Mouse (Mus musculus): ENCODE measurements around the gene Nmur1. TPM values are rescaled to one million over a fixed set of nuclear protein-coding genes. Genes with fewer than 3 reads are reported as not detected.
"Not testable (repeated sequence)": the region's sequence is repeated elsewhere in the genome, so short reads cannot be mapped to it uniquely, and the experiment has no call there.

The Nmur1 gene
- polyA plus RNA-seq (2012; rRNA removed): 11.7 and 23.8 TPM in 2 replicates

DNA sequence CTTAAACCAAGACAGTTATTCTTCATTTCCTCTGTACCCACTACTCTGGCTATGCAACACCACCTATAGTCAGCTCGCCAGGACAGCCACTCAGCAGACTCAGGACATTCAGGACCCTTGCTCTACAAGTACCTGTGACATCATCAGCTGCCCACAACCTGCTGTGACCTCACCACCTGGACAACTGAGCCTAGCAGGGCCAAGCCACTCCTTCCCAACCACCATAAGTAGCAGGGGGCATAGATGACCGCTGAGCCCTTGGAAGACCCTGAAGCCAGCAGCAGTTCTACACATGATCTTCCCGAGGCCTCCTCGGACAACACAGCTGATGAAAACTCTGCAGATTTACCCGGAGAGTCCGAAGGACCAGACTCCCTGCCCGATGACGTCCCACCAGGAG lies at the start of gene Nmur1, which contains the start of gene Tex44:
Gene Nmur1, minus strand, starts transcription at position 101 of the 400 bp plus-strand sequence.
Gene Tex44, plus strand, starts transcription at position 202 of the 400 bp plus-strand sequence.
- Histone ChIP-seq H3K27ac (ENCODE audit: control insufficient read depth, insufficient read depth, low read depth, low read length) (no peak within 1 kb of the TSS), H3K36me3 (ENCODE audit: control insufficient read depth, insufficient read depth, low read length) (no peaks in the 10 kb centered on the region), H3K4me3 (ENCODE audit: control insufficient read depth, low read depth, low read length) (peak within 1 kb of the TSS; percentile 79), H3K4me1 (ENCODE audit: control insufficient read depth, insufficient read depth, low read length) (peaks cover 11% of the 10 kb centered on the region), H3K27me3 (ENCODE audit: control insufficient read depth, insufficient read depth, low read length) (no peaks in the 10 kb centered on the region)
- TF ChIP-seq CTCF (IDR thresholded peaks at IDR 0.05; ENCODE audit: control insufficient read depth, insufficient read depth, insufficient replicate concordance, low read depth, low read length): no peak
- TF ChIP-seq POLR2A (IDR thresholded peaks at IDR 0.05; ENCODE audit: control insufficient read depth, low read depth, low read length): peak; percentile 65; the same call in 1 of the 2 replicates

DNA sequence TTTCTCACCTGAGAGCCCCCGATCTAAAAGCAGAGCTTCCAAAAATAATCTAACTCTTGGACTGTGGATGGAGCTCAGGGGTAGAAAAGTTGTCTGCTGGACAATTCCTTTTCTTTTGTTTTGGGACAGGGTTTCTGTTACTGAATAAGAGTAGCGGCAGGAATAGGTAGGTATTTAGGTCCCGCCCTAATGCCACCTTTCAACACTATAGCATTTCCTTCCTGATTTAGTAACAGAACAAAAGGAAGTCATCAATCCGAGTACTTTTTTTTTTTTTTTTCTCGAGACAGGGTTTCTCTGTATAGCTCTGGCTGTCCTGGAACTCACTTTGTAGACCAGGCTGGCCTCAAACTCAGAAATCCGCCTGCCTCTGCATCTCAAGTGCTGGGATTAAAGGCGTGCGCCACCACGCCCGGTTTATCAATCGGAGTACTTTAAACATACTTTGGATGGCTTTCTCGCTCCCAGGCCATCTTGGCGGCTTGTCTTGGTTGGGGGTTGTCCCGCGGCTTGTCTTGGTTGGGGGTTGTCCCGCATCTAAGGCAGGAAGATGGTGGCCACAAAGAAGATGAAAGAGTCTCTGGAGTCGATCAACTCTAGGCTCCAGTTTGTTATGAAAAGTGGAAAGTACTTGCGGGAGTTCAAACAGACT lies 47.2 kb upstream of the Nmur1 start:
- H3K27me3 ChIP-seq (ENCODE audit: control insufficient read depth, insufficient read depth, low read length): no peaks in the 10 kb centered on the region
- H3K36me3 ChIP-seq (ENCODE audit: control insufficient read depth, insufficient read depth, low read length): no peaks in the 10 kb centered on the region
- H3K4me3 ChIP-seq (ENCODE audit: control insufficient read depth, low read depth, low read length): peak overlapping the region; percentile 77
- H3K27ac ChIP-seq (ENCODE audit: control insufficient read depth, insufficient read depth, low read depth, low read length): peak overlapping the region; percentile 93
- peaks cover 25% of the 10 kb centered on the region for H3K4me1 ChIP-seq (ENCODE audit: control insufficient read depth, insufficient read depth, low read length)
- no peak for TF ChIP-seq POLR2A (IDR thresholded peaks at IDR 0.05; ENCODE audit: control insufficient read depth, low read depth, low read length)
- TF ChIP-seq CTCF (IDR thresholded peaks at IDR 0.05; ENCODE audit: control insufficient read depth, insufficient read depth, insufficient replicate concordance, low read depth, low read length): no peak

DNA sequence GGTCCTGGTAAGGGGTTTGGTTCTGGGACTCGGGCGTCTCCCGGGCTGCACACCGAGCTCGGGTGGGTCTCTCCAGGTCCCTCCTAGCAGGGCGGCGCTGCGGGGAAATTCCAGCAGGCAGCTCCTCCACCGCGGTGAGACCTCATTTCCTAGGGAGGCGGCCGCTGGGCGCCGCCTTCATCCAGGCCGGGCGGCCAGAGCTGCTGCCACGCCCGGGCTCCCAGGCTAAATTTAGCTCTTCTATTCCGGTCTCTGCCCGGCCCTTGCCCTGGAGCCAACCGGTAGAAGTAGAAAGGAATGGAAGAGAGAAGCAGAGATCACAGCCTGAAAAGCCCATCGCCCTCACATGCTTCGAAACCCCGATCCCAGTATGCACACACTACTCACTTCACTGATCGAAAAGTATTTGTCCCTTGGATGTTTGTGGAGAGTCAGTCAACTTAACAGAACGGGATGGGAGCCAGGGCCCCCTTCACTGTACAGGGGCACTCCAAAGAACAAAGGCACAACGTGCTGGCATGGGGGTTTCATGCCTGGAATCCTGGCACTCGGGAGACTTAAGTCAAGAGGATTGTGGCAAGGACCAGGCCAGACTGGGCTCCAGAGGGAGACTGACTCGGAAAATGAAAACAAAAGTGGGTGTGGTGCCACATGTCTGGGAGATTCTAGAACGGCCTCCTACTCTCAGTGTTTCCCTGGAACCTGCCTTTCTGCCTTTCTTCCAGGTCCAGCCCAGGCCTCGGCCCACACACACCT lies 46.3 kb upstream of the Nmur1 start:
- Histone ChIP-seq H3K27ac (ENCODE audit: control insufficient read depth, insufficient read depth, low read depth, low read length) (peak overlapping the region; percentile 93), H3K4me1 (ENCODE audit: control insufficient read depth, insufficient read depth, low read length) (peaks cover 25% of the 10 kb centered on the region), H3K27me3 (ENCODE audit: control insufficient read depth, insufficient read depth, low read length) (no peaks in the 10 kb centered on the region), H3K36me3 (ENCODE audit: control insufficient read depth, insufficient read depth, low read length) (no peaks in the 10 kb centered on the region), H3K4me3 (ENCODE audit: control insufficient read depth, low read depth, low read length) (peak overlapping the region; percentile 77)
- peak; percentile 23; the same call in 1 of the 2 replicates for TF ChIP-seq POLR2A (IDR thresholded peaks at IDR 0.05; ENCODE audit: control insufficient read depth, low read depth, low read length)
- no peak for TF ChIP-seq CTCF (IDR thresholded peaks at IDR 0.05; ENCODE audit: control insufficient read depth, insufficient read depth, insufficient replicate concordance, low read depth, low read length)

DNA sequence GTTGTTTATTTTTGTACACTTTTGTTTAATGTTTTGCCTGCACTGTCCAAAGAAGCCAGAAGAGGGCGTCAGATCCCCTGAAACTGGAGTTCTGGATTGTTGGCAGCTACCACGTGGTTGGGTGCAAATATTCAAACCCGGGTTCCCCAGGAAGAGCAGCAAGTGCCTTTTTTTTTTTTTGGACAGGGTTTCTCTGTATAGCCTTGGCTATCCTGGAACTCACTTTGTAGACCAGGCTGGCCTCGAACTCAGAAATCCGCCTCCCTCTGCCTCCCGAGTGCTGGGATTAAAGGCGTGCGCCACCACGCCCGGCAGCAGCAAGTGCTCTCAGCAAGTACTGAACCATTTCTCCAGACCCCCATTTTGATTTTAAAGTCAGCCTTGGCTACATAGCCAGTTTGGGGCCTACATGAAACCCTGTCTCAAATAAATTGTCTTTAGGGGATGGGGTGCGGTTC lies 45.5 kb upstream of the Nmur1 start:
- not testable (repeated sequence) for H3K36me3 ChIP-seq (ENCODE audit: control insufficient read depth, insufficient read depth, low read length); H3K27me3 ChIP-seq (ENCODE audit: control insufficient read depth, insufficient read depth, low read length)
- 0 out of 2 replicates have a peak, but pooled peaks have one; percentile 20 for TF ChIP-seq CTCF (IDR thresholded peaks at IDR 0.05; ENCODE audit: control insufficient read depth, insufficient read depth, insufficient replicate concordance, low read depth, low read length)
- Histone ChIP-seq H3K27ac (ENCODE audit: control insufficient read depth, insufficient read depth, low read depth, low read length) (peak overlapping the region; percentile 93), H3K4me3 (ENCODE audit: control insufficient read depth, low read depth, low read length) (peak overlapping the region; percentile 77), H3K4me1 (ENCODE audit: control insufficient read depth, insufficient read depth, low read length) (peaks cover 25% of the 10 kb centered on the region)

DNA sequence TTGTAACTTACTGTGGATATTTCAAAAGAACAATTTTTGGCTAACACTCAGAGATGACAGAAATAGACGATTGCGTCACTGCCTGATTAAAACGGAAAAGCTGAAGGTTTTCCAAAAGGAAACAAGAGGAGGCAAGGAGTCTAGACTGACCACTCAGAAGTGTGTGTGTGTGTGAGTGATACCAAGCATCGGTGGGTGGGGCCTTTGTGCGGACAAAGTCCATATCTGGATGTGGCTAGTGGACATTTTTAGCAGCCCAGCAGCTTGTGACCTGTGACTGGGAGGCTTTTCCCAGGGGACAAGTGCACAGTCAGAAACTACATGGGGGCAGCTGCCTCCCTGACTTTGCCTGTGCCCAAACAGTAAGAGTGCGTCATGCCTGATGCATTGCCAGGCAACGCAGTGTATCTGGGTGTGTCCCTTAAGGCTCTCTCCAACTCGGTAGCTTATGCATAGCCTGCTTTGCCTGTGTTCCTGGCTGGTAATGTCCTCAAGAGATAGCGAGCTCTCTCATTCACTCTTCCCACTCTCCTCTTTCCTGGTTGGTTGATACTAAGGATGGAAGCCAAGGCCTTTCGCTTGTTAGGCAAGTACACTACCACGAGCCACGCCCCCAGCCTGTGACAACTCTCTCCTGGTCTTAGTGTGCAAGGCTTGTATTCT lies 44.6 kb upstream of the Nmur1 start:
- peak overlapping the region; percentile 55 for H3K27ac ChIP-seq (ENCODE audit: control insufficient read depth, insufficient read depth, low read depth, low read length)
- H3K4me3 ChIP-seq (ENCODE audit: control insufficient read depth, low read depth, low read length): peak overlapping the region; percentile 58
- no peaks in the 10 kb centered on the region for H3K27me3 ChIP-seq (ENCODE audit: control insufficient read depth, insufficient read depth, low read length)
- peaks cover 25% of the 10 kb centered on the region for H3K4me1 ChIP-seq (ENCODE audit: control insufficient read depth, insufficient read depth, low read length)
- TF ChIP-seq POLR2A (IDR thresholded peaks at IDR 0.05; ENCODE audit: control insufficient read depth, low read depth, low read length) (no peak), CTCF (IDR thresholded peaks at IDR 0.05; ENCODE audit: control insufficient read depth, insufficient read depth, insufficient replicate concordance, low read depth, low read length) (no peak)
- no peaks in the 10 kb centered on the region for H3K36me3 ChIP-seq (ENCODE audit: control insufficient read depth, insufficient read depth, low read length)

DNA sequence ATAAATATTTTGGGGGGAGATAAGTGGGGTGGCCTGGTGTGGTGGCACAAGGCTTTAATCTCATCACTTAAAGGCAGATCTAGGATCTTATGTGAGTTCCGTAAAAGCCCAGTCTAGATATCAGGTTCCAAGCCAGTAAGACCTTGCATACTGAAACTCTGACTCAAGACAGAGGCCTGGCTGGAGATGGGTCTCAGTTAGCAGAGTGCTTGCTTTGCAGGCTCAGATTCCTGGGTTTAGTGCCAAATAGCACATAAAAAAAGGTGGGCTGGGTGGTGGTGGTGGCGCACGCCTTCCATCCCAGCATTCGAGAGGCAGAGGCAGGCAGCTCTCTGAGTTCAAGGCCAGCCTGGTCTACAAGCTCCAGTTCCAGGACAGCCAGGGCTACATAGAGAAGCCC lies 43.8 kb upstream of the Nmur1 start:
- peaks cover 25% of the 10 kb centered on the region for H3K4me1 ChIP-seq (ENCODE audit: control insufficient read depth, insufficient read depth, low read length)
- no peaks in the 10 kb centered on the region for H3K36me3 ChIP-seq (ENCODE audit: control insufficient read depth, insufficient read depth, low read length)
- no peaks in the 10 kb centered on the region for H3K27me3 ChIP-seq (ENCODE audit: control insufficient read depth, insufficient read depth, low read length)
- no peak overlapping the region for H3K4me3 ChIP-seq (ENCODE audit: control insufficient read depth, low read depth, low read length)
- no peak for TF ChIP-seq POLR2A (IDR thresholded peaks at IDR 0.05; ENCODE audit: control insufficient read depth, low read depth, low read length)
- no peak for TF ChIP-seq CTCF (IDR thresholded peaks at IDR 0.05; ENCODE audit: control insufficient read depth, insufficient read depth, insufficient replicate concordance, low read depth, low read length)
- peak overlapping the region; percentile 58 for H3K27ac ChIP-seq (ENCODE audit: control insufficient read depth, insufficient read depth, low read depth, low read length)

DNA sequence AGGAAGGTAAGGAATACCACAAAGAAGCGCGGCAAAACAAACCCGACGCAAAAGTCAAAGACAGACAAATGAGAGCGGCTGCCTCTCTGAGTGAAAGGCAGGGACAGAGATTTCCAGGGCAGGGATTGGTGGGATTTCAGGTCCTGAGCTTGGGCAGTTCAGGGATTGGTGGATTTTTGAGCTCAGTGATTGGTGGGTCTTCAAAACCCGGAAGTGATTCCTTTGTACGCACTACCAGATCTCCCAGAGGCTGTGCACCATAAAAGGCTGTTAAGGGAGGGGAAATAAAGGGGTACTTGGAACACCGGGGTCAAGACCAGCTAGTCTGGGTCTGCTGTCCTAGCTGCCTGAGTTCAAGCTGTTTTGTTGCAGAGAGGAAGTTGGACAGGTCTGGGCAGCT lies 41.4 kb upstream of the Nmur1 start:
- H3K4me3 ChIP-seq (ENCODE audit: control insufficient read depth, low read depth, low read length): peak overlapping the region; percentile 88
- no peaks in the 10 kb centered on the region for H3K36me3 ChIP-seq (ENCODE audit: control insufficient read depth, insufficient read depth, low read length)
- peaks cover 14% of the 10 kb centered on the region for H3K4me1 ChIP-seq (ENCODE audit: control insufficient read depth, insufficient read depth, low read length)
- H3K27ac ChIP-seq (ENCODE audit: control insufficient read depth, insufficient read depth, low read depth, low read length): peak overlapping the region; percentile 83
- no peak for TF ChIP-seq CTCF (IDR thresholded peaks at IDR 0.05; ENCODE audit: control insufficient read depth, insufficient read depth, insufficient replicate concordance, low read depth, low read length)
- no peak; the same call in 1 of the 2 replicates for TF ChIP-seq POLR2A (IDR thresholded peaks at IDR 0.05; ENCODE audit: control insufficient read depth, low read depth, low read length)
- no peaks in the 10 kb centered on the region for H3K27me3 ChIP-seq (ENCODE audit: control insufficient read depth, insufficient read depth, low read length)

Measured in testis, adult 2 months (tissue).